Mouse (Mus musculus) C2C12 (cell line): ENCODE measurements at regions not wholly inside any gene's neighbourhood (a gene's known extent, or its start where the extent isn't known, plus 50 kb on each side); places are given as distances from the start of the nearest gene placed in this dataset.

ENCODE experiments used
- CEBPB ChIP-seq: IDR thresholded peaks from one replicate; pipeline ENCODE4 v1.6.1; 2011; ENCODE audit warnings: low read depth, mild to moderate bottlenecking, control low read depth, moderate library complexity
- CTCF ChIP-seq: IDR thresholded peaks from one replicate; pipeline ENCODE4 v1.5.1; 2011; ENCODE audit not compliant: control insufficient read depth, insufficient read depth, insufficient read length
- USF1 ChIP-seq: IDR thresholded peaks from one replicate; pipeline ENCODE4 v1.6.1; 2011; ENCODE audit warnings: low read depth, mild to moderate bottlenecking, control low read depth, moderate library complexity

GRCm38 (mm10) chr1:34739621-34740020 is 103.2 kb downstream of the Fam168b start:
- TF ChIP-seq USF1 (no peak), CTCF (no peak), CEBPB (no peak)
